Mouse (Mus musculus) ES-E14 (cell line): ENCODE data around the gene Gm21985.
"Not testable (repeated sequence)": the region's sequence is repeated elsewhere in the genome, so short reads cannot be mapped to it uniquely, and the experiment has no call there.

Source experiments
- HCFC1 ChIP-seq: IDR thresholded peaks from 2 replicates; pipeline ENCODE4 v1.6.1; 2012; ENCODE audit warnings: low read length, inconsistent platforms, borderline replicate concordance; ENCODE audit not compliant: insufficient read depth
- ZC3H11A ChIP-seq: IDR thresholded peaks from 2 replicates; pipeline ENCODE4 v1.6.1; 2012; ENCODE audit warnings: low read depth, mild to moderate bottlenecking, inconsistent platforms, low read length, borderline replicate concordance
- ZNF384 ChIP-seq: IDR thresholded peaks from 2 replicates; pipeline ENCODE4 v1.6.1; 2012; ENCODE audit warnings: low read depth, low read length, inconsistent platforms

GRCm38 (mm10) chr2:112286062-112286461 is 19.9 kb downstream of the Gm21985 start:
- not testable (repeated sequence) for TF ChIP-seq ZNF384, HCFC1, ZC3H11A
